Mouse (Mus musculus) liver, postnatal 0 days (tissue): ENCODE measurements at regions not wholly inside any gene's neighbourhood (a gene's known extent, or its start where the extent isn't known, plus 50 kb on each side); places are given as distances from the start of the nearest gene placed in this dataset.

ENCODE experiments used
- ATAC-seq: fragments of 200-750 bp; cut with Nextera tagmentation; 2 replicates; pipeline ENCODE4 v1.8.0; 2017; ENCODE audit warnings: mild to moderate bottlenecking, moderate library complexity
- DNase-seq: peaks from one replicate; pipeline ENCODE4 v3.0.0-alpha.2; 2016
- H3K27ac ChIP-seq: fragments of 300-500 bp; sonication (generic); 2 replicates; pipeline ENCODE4 v1.5.1; 2014; ENCODE audit warnings: antibody characterized with exemption, moderate library complexity, mild to moderate bottlenecking, low read depth
- H3K27me3 ChIP-seq: fragments of 300-500 bp; sonication (generic); 2 replicates; pipeline ENCODE4 v1.6.1; 2014; ENCODE audit warnings: low read length, control low read depth, mixed read lengths; ENCODE audit not compliant: insufficient read depth
- H3K36me3 ChIP-seq: fragments of 300-500 bp; sonication (generic); replicated peaks from 2 replicates; pipeline ENCODE4 v1.6.1; 2014; ENCODE audit warnings: mild to moderate bottlenecking, control low read depth, low read length, moderate library complexity, mixed read lengths; ENCODE audit not compliant: insufficient read depth
- H3K4me1 ChIP-seq: fragments of 300-500 bp; sonication (generic); 2 replicates; pipeline ENCODE4 v1.6.1; 2014; ENCODE audit warnings: antibody characterized with exemption, mild to moderate bottlenecking, control low read depth; ENCODE audit not compliant: insufficient read depth
- H3K4me2 ChIP-seq: fragments of 300-500 bp; sonication (generic); 2 replicates; pipeline ENCODE4 v1.6.1; 2014; ENCODE audit warnings: low read depth, mild to moderate bottlenecking, low read length, moderate library complexity, mixed read lengths
- H3K4me3 ChIP-seq: fragments of 300-500 bp; sonication (generic); 2 replicates; pipeline ENCODE4 v1.5.1; 2014; ENCODE audit warnings: low read depth, low read length
- H3K9ac ChIP-seq: fragments of 300-500 bp; sonication (generic); replicated peaks from 2 replicates; pipeline ENCODE4 v1.6.1; 2014; ENCODE audit warnings: mild to moderate bottlenecking, moderate library complexity
- H3K9me3 ChIP-seq: fragments of 300-500 bp; sonication (generic); 2 replicates; pipeline ENCODE4 v1.6.1; 2016; ENCODE audit warnings: mild to moderate bottlenecking, control low read depth, low read length, mixed read lengths
- CTCF ChIP-seq: sonication (generic); IDR thresholded peaks from 2 replicates; pipeline ENCODE4 v1.5.1; 2016; ENCODE audit warnings: antibody characterized with exemption, low read depth
- EP300 ChIP-seq: IDR thresholded peaks from 2 replicates; pipeline ENCODE4 v1.6.1; 2016; ENCODE audit warnings: antibody characterized with exemption, low read depth, mild to moderate bottlenecking
- WGBS: fragments of 180-500 bp; shearing (Covaris S2); extraction: QIAGEN DNeasy Blood & Tissue Kit; methylation state at CpG from one replicate; pipeline ENCODE4 v1.1.7; 2014; ENCODE audit not compliant: insufficient replicate concordance; 5-methylcytosine and 5-hydroxymethylcytosine counted together

DNA sequence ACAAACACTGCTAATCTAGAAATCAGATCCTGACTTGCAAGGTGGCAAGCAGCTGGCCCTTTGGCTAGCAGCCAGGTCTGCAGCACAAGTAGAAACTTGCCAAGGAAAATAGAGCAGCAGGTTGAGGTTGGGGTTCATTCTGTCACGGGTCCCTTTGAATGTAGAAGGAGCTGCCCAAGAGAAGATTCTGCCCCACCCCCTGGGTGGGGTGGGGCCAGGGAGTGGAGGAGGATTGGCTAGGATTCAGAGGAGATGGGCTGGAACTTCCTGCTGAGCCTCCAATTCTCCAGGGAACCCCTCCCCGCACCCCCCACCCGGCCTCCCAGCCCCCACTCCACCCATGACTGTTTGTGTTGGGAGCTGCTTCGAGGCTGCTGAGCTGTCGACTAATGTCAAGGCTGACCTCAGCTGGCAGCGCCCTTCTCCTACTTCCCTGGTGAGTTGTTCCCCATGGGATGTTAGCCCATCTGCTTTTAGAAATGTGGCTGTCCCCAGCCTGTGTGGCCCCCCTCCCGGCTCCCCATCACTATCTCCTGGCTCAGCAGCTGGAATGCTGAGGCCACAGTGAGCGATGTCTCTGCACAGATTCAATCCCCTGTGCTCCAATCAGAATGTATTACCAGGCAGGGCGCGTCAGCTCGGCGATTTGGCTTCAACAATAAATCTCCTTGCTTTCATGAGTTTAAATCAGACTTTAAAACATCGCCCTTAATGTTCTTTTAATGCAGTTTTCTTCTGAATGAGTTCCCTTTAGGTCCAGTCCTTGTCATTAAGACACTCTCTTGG, 447.8 kb upstream of the Kif2a start:
- Histone ChIP-seq H3K27ac (no peak overlapping the region), H3K4me3 (no peak overlapping the region), H3K9ac (no peak overlapping the region), H3K27me3 (peaks cover 5% of the 10 kb centered on the region; the same call in 1 of the 2 replicates), H3K4me2 (peak overlapping the region; percentile 38), H3K4me1 (no peaks in the 10 kb centered on the region), H3K36me3 (no peaks in the 10 kb centered on the region), H3K9me3 (no peaks in the 10 kb centered on the region)
- no peak for TF ChIP-seq CTCF
- TF ChIP-seq EP300, result no peak
- DNase-seq (peak; percentile 32), ATAC-seq (peak; percentile 17; the same call in 1 of the 2 replicates)
- WGBS, result 3% methylated on average over 13 of the region's 13 CpGs

DNA sequence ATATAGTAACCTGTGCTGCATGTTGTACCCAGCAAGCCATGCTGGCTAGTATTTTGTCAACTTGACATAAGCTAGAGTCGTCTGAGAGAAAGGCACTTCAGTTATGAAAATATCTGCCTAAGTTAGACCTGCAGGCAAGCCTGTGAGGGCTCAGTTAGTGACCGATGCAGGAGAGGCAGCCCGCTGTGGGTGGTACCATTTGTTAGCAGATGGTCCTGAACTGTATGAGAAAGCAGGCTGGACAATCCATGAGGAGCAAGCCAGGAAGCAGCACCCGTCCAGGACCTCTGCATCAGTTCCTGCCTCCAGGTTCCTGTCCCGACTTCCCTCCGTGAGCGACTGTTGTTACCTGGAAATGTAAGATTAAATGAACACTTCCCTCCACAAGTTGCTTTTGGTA, 440.9 kb upstream of the Kif2a start:
- Histone ChIP-seq H3K27me3 (peaks cover 5% of the 10 kb centered on the region; the same call in 1 of the 2 replicates), H3K4me2 (no peak overlapping the region), H3K4me1 (no peaks in the 10 kb centered on the region), H3K9ac (no peak overlapping the region), H3K9me3 (no peaks in the 10 kb centered on the region), H3K27ac (no peak overlapping the region), H3K36me3 (no peaks in the 10 kb centered on the region), H3K4me3 (no peak overlapping the region)
- WGBS, result 77% methylated on average over 7 of the region's 7 CpGs
- no peak for TF ChIP-seq CTCF
- TF ChIP-seq EP300, result no peak
- ATAC-seq (no peak), DNase-seq (no peak)

DNA sequence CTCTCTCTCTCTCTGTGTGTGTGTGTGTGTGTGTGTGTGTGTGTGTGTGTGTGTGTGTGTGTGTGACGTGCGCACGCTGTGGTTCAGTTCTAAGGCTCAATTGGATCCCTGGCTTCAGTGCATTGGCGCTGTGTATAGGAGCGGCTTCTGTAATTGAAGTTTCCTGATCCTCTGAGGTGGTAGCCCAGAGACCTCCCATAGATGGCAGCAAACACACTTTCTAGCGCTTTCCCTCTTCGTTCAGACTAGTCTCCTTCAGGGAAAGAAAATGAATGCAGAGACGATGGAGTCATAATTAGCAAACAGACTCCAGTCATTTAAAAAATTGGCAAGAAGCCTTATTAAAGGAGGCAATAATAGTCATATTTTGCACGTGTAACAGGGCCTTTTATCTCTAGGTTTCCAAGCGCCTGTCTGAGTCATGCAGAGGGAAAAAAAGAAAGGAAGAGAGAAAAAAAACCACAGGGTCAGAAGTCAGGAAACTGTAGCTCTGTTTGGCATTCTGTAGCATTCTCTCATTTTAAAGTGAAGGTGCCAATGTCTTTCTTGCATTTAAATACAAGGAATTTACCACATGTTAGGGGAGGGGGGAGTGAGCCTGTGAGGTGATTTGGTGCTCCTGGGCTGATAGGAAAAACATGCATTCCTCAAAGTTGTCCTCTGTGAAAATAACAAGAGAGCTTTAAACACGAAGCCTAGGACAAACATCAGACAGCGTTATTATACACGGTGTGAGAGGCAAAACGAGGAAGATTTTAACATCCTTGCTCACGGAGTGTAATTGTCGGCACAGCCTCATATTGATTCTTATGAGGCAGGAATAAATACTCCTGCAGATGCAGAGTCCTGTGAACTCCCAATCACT, 439.4 kb upstream of the Kif2a start:
- 21% methylated on average over 16 of the region's 16 CpGs for WGBS
- Histone ChIP-seq H3K4me2 (no peak overlapping the region), H3K9ac (no peak overlapping the region), H3K36me3 (no peaks in the 10 kb centered on the region), H3K27ac (no peak overlapping the region), H3K4me1 (no peaks in the 10 kb centered on the region), H3K4me3 (no peak overlapping the region), H3K27me3 (no peaks in the 10 kb centered on the region), H3K9me3 (no peaks in the 10 kb centered on the region)
- ATAC-seq (peak; percentile 53), DNase-seq (peak; percentile 33)
- TF ChIP-seq CTCF (peak; percentile 70), EP300 (no peak)

DNA sequence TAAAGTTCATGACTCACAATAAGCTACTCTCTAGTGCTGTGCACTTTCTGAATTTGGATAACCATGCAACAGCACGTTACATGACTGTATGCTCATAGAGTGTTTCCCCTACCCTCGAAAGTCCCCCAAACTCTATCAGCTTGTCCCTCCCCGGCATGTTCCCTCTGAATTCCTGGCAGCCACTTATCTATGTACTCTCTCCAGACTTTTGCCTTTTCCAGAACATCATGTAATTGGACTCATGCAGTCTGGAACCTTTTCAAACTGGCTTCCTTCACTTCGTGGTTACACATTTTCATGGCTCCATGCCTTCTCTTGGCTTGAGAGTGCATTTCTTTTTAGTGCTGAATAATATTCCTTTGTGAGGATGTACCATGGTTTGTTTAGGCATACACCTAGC, 436.8 kb upstream of the Kif2a start:
- WGBS, result 69% methylated on average over 4 of the region's 4 CpGs
- no peak overlapping the region for H3K27ac ChIP-seq
- H3K4me1 ChIP-seq, result no peaks in the 10 kb centered on the region
- no peaks in the 10 kb centered on the region for H3K36me3 ChIP-seq
- H3K9ac ChIP-seq, result no peak overlapping the region
- no peaks in the 10 kb centered on the region for H3K9me3 ChIP-seq
- ATAC-seq, result no peak
- DNase-seq, result no peak
- H3K27me3 ChIP-seq, result no peaks in the 10 kb centered on the region
- no peak overlapping the region for H3K4me2 ChIP-seq
- H3K4me3 ChIP-seq, result no peak overlapping the region
- no peak for TF ChIP-seq CTCF
- TF ChIP-seq EP300, result no peak

DNA sequence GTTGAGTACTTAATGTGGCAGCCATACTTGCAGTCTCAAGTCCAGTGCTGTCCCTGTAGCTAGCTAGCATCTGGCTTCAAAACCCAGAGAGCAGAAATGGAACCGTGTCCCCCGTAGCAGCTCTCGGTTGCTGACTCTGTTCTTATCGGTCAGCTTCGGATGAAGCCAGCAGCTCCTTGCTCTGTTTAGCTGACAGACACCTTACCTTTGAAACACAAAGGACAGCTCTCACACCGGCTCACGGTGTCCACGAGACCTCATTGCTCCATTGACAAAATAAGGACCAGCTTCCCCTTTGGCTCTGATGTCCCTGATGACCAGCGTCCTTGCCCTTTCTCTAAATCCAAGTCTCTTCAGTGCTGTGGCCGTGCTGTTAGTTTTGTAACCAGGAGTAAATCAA, 435.3 kb upstream of the Kif2a start:
- WGBS, result 78% methylated on average over 10 of the region's 10 CpGs
- H3K27ac ChIP-seq, result no peak overlapping the region
- DNase-seq, result no peak
- H3K4me3 ChIP-seq, result no peak overlapping the region
- no peaks in the 10 kb centered on the region for H3K9me3 ChIP-seq
- H3K9ac ChIP-seq, result no peak overlapping the region
- H3K27me3 ChIP-seq, result no peaks in the 10 kb centered on the region
- no peaks in the 10 kb centered on the region for H3K36me3 ChIP-seq
- no peaks in the 10 kb centered on the region for H3K4me1 ChIP-seq
- ATAC-seq, result no peak
- H3K4me2 ChIP-seq, result no peak overlapping the region
- no peak for TF ChIP-seq CTCF
- no peak for TF ChIP-seq EP300

DNA sequence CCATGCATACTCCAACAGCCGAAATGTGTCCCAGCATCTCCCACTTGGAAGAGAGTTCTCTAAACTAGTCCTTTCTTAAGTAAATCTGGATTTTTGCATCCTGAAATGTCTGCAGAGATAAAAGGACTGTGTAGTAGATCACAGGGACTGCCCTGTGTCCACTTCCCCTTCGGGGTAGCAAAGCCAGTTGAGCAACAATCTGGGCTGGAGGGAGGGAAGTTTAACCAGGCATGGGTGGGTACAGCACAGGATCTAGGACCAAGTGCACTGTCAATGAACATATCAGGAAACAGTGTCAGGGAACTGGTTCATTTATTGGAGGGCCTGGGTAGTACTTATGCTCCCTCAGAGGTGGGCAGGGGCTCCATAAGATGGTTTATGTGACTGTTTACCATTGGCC, 434.5 kb upstream of the Kif2a start:
- H3K9me3 ChIP-seq, result no peaks in the 10 kb centered on the region
- H3K36me3 ChIP-seq, result no peaks in the 10 kb centered on the region
- H3K9ac ChIP-seq, result no peak overlapping the region
- H3K4me3 ChIP-seq, result no peak overlapping the region
- no peak for DNase-seq
- H3K4me2 ChIP-seq, result no peak overlapping the region
- TF ChIP-seq EP300 (no peak), CTCF (no peak)
- H3K27me3 ChIP-seq, result no peaks in the 10 kb centered on the region
- WGBS, result 43% methylated on average over 2 of the region's 2 CpGs
- no peaks in the 10 kb centered on the region for H3K4me1 ChIP-seq
- no peak for ATAC-seq
- no peak overlapping the region for H3K27ac ChIP-seq
